Mouse (Mus musculus) myocyte (in vitro differentiated cells): Measurements from ENCODE around the gene Plod2. TPM values are rescaled to one million over a fixed set of nuclear protein-coding genes. Genes with fewer than 3 reads are reported as not detected.

Experiments
- H3K27me3 ChIP-seq: one replicate; pipeline ENCODE4 v1.6.1; 2011; ENCODE audit not compliant: control insufficient read depth, insufficient read depth, insufficient read length
- H3K36me3 ChIP-seq: one replicate; pipeline ENCODE4 v1.6.1; 2011; ENCODE audit not compliant: control insufficient read depth, insufficient read depth
- H3K4me2 ChIP-seq: one replicate; pipeline ENCODE4 v1.6.1; 2011; ENCODE audit warnings: low read depth, control low read depth
- H3K4me3 ChIP-seq: one replicate; pipeline ENCODE4 v1.5.1; 2011; ENCODE audit warnings: mild to moderate bottlenecking, control low read depth, moderate library complexity
- H3K79me2 ChIP-seq: one replicate; pipeline ENCODE4 v1.6.1; 2011; ENCODE audit not compliant: control insufficient read depth, insufficient read depth
- H3ac ChIP-seq: one replicate; pipeline ENCODE4 v1.6.1; 2011; ENCODE audit not compliant: control insufficient read depth, insufficient read length
- CEBPB ChIP-seq: IDR thresholded peaks from 2 replicates; pipeline ENCODE4 v1.6.1; 2011; ENCODE audit warnings: mild to moderate bottlenecking, moderate library complexity; ENCODE audit not compliant: poor library complexity, insufficient read depth, severe bottlenecking
- E2F4 ChIP-seq: IDR thresholded peaks from one replicate; pipeline ENCODE4 v1.6.1; 2011; ENCODE audit warnings: mild to moderate bottlenecking, control low read depth, moderate library complexity; ENCODE audit not compliant: insufficient read depth
- MAX ChIP-seq: IDR thresholded peaks from one replicate; pipeline ENCODE4 v1.6.1; 2011; ENCODE audit warnings: low read depth, mild to moderate bottlenecking, control low read depth
- MYOD1 ChIP-seq, 3 experiments: IDR thresholded peaks; one replicate each; pipeline ENCODE4 v1.6.1; 2011; ENCODE audit warnings: control low read depth in 2 of 3, low read depth in 2 of 3, mild to moderate bottlenecking in 2 of 3, moderate library complexity in 1 of 3; ENCODE audit not compliant: insufficient read length in 2 of 3, control insufficient read depth in 1 of 3
- MYOG ChIP-seq, 3 experiments: IDR thresholded peaks; one replicate each; pipeline ENCODE4 v1.6.1; 2011; ENCODE audit warnings: control low read depth in 2 of 3, low read depth in 2 of 3, mild to moderate bottlenecking in 2 of 3; ENCODE audit not compliant: insufficient read length in 2 of 3, control insufficient read depth in 1 of 3, insufficient read depth in 1 of 3
- POLR2A ChIP-seq: IDR thresholded peaks from one replicate; pipeline ENCODE4 v1.6.1; 2011; ENCODE audit warnings: low read depth, mild to moderate bottlenecking, control low read depth, moderate library complexity; ENCODE audit not compliant: insufficient read length
- POLR2AphosphoS2 ChIP-seq: IDR thresholded peaks from one replicate; pipeline ENCODE4 v1.6.1; 2011; ENCODE audit warnings: low read depth, control low read depth; ENCODE audit not compliant: insufficient read length
- REST ChIP-seq: IDR thresholded peaks from one replicate; pipeline ENCODE4 v1.6.1; 2011; ENCODE audit warnings: mild to moderate bottlenecking, control low read depth, moderate library complexity; ENCODE audit not compliant: insufficient read depth, insufficient read length
- SRF ChIP-seq: IDR thresholded peaks from one replicate; pipeline ENCODE4 v1.6.1; 2011; ENCODE audit warnings: low read depth; ENCODE audit not compliant: control insufficient read depth, insufficient read length
- TCF12 ChIP-seq: IDR thresholded peaks from one replicate; pipeline ENCODE4 v1.6.1; 2011; ENCODE audit warnings: mild to moderate bottlenecking, control low read depth; ENCODE audit not compliant: poor library complexity, insufficient read depth, severe bottlenecking
- TCF3 ChIP-seq: IDR thresholded peaks from one replicate; pipeline ENCODE4 v1.6.1; 2011; ENCODE audit warnings: low read depth, control low read depth; ENCODE audit not compliant: insufficient read length
- USF1 ChIP-seq: IDR thresholded peaks from one replicate; pipeline ENCODE4 v1.6.1; 2011; ENCODE audit warnings: low read depth, mild to moderate bottlenecking, control low read depth, moderate library complexity
- polyA plus RNA-seq: library from polyadenylated mRNA; unstranded; fragments of >200 nt; fragmentation: generic; extraction: Trizol; gene quantifications from one replicate; pipeline ENCODE4 v1.2.1, GENCODE M21; 2012; ENCODE audit warnings: missing spikeins

The Plod2 gene
- polyA plus RNA-seq, 1 experiment = 24.9 TPM

- no peak overlapping the region for H3ac ChIP-seq
- TF ChIP-seq CEBPB (no peak), TCF3 (no peak), POLR2A (no peak), MAX (no peak), MYOG (IDR thresholded peaks at IDR 0.05; ENCODE audit: control insufficient read depth in 1 of 3, insufficient read depth in 1 of 3, insufficient read length in 2 of 3, low read depth in 2 of 3) (no peak), TCF12 (no peak), MYOD1 (IDR thresholded peaks at IDR 0.05; ENCODE audit: control insufficient read depth in 1 of 3, insufficient read length in 2 of 3, low read depth in 2 of 3) (no peak), USF1 (no peak), POLR2AphosphoS2 (no peak), SRF (no peak), E2F4 (no peak), REST (no peak)
- H3K4me3 ChIP-seq = peak overlapping the region; percentile 1
- no peaks in the 10 kb centered on the region for H3K27me3 ChIP-seq
- peak overlapping the region; percentile 88 for H3K4me2 ChIP-seq
- no peaks in the 10 kb centered on the region for H3K36me3 ChIP-seq
- peaks cover 25% of the 10 kb centered on the region for H3K79me2 ChIP-seq
These were observed 3.8 kb upstream of the Plod2 start for GRCm38 (mm10) chr9:92538216-92538615.

- Histone ChIP-seq H3K27me3 (no peaks in the 10 kb centered on the region), H3K4me3 (peak overlapping the region; percentile 86), H3ac (peak overlapping the region; percentile 87), H3K79me2 (peaks cover 71% of the 10 kb centered on the region), H3K4me2 (peak overlapping the region; percentile 83), H3K36me3 (no peaks in the 10 kb centered on the region)
- TF ChIP-seq POLR2AphosphoS2 (no peak), POLR2A (no peak), REST (no peak), TCF3 (no peak), E2F4 (no peak), TCF12 (no peak), CEBPB (no peak), MAX (no peak), SRF (no peak), MYOD1 (IDR thresholded peaks at IDR 0.05; ENCODE audit: control insufficient read depth in 1 of 3, insufficient read length in 2 of 3, low read depth in 2 of 3) (no peak), MYOG (IDR thresholded peaks at IDR 0.05; ENCODE audit: control insufficient read depth in 1 of 3, insufficient read depth in 1 of 3, insufficient read length in 2 of 3, low read depth in 2 of 3) (no peak), USF1 (no peak)
These were observed 781 bp downstream of the Plod2 start for GRCm38 (mm10) chr9:92542591-92543416.

- peak overlapping the region; percentile 86 for H3K4me3 ChIP-seq
- peaks cover 84% of the 10 kb centered on the region for H3K79me2 ChIP-seq
- peak overlapping the region; percentile 83 for H3K4me2 ChIP-seq
- no peak overlapping the region for H3ac ChIP-seq
- H3K27me3 ChIP-seq = no peaks in the 10 kb centered on the region
- H3K36me3 ChIP-seq = peaks cover 7% of the 10 kb centered on the region
- no peak for TF ChIP-seq POLR2AphosphoS2
- TF ChIP-seq CEBPB = no peak
- TF ChIP-seq E2F4 = no peak
- no peak for TF ChIP-seq POLR2A
- TF ChIP-seq REST = no peak
- TF ChIP-seq MYOG (IDR thresholded peaks at IDR 0.05; ENCODE audit: control insufficient read depth in 1 of 3, insufficient read depth in 1 of 3, insufficient read length in 2 of 3, low read depth in 2 of 3) = no peak
- TF ChIP-seq MYOD1 (IDR thresholded peaks at IDR 0.05; ENCODE audit: control insufficient read depth in 1 of 3, insufficient read length in 2 of 3, low read depth in 2 of 3) = no peak
These were observed 2.1 kb downstream of the Plod2 start for GRCm38 (mm10) chr9:92544146-92544545.

- Histone ChIP-seq H3K36me3 (peaks cover 7% of the 10 kb centered on the region), H3K4me3 (peak overlapping the region; percentile 86), H3ac (no peak overlapping the region), H3K79me2 (peaks cover 92% of the 10 kb centered on the region), H3K27me3 (no peaks in the 10 kb centered on the region), H3K4me2 (peak overlapping the region; percentile 83)
- TF ChIP-seq SRF (no peak), CEBPB (no peak)
These were observed 3.0 kb downstream of the Plod2 start for GRCm38 (mm10) chr9:92545021-92545420.

GRCm38 (mm10) chr9:92546446-92546845 is 4.4 kb downstream of the Plod2 start:
- Histone ChIP-seq H3K4me3 (no peak overlapping the region), H3K4me2 (peak overlapping the region; percentile 83), H3K27me3 (no peaks in the 10 kb centered on the region), H3K79me2 (peaks cover 97% of the 10 kb centered on the region), H3ac (no peak overlapping the region), H3K36me3 (peaks cover 7% of the 10 kb centered on the region)
- TF ChIP-seq MYOD1 (IDR thresholded peaks at IDR 0.05; ENCODE audit: control insufficient read depth in 1 of 3, insufficient read length in 2 of 3, low read depth in 2 of 3) = peak in 2 of 3 experiments; percentile 34 to 52
- no peak for TF ChIP-seq CEBPB
- peak in 2 of 3 experiments; percentile 37 to 58 for TF ChIP-seq MYOG (IDR thresholded peaks at IDR 0.05; ENCODE audit: control insufficient read depth in 1 of 3, insufficient read depth in 1 of 3, insufficient read length in 2 of 3, low read depth in 2 of 3)
- TF ChIP-seq TCF12 = no peak
- TF ChIP-seq USF1 = no peak
- no peak for TF ChIP-seq POLR2A
- no peak for TF ChIP-seq POLR2AphosphoS2
- no peak for TF ChIP-seq E2F4
